20 mouse cellular contexts compared by ENCODE assay signal in genomic region chr16:93180213-93180612, GRCm38 (mm10).
"Had no signal": no experiment of that assay in that cellular context is flagged by ENCODE, and none has a peak within 500 bp of the region (broad histone marks: within the 10 kb centered on the region; RNA-seq: fewer than 3 reads in every experiment).

No protein-coding gene starts in this region.

- DNase-seq: kidney, postnatal 25 days; layer of hippocampus, adult 9-11 months; liver; lung, adult 18-20 months; lung, postnatal 10 days; lung, postnatal 36 days; thymus, adult 2 months; thymus, postnatal 25 days had no signal

- H3K9me3 ChIP-seq: limb, embryonic 10.5 days; limb, embryonic 13.5 days; liver, embryonic 12.5 days; liver, embryonic 15.5 days; lung, embryonic 15.5 days; midbrain, embryonic 12.5 days; midbrain, embryonic 15.5 days; neural tube, embryonic 12.5 days; neural tube, embryonic 15.5 days had no signal

- ATAC-seq: liver, embryonic 12.5 days; midbrain, embryonic 15.5 days had no signal

- H3K27me3 ChIP-seq: lung, embryonic 15.5 days; midbrain, embryonic 12.5 days; midbrain, embryonic 15.5 days; neural tube, embryonic 12.5 days; neural tube, embryonic 15.5 days had no signal

- H3K36me3 ChIP-seq: limb, embryonic 10.5 days; limb, embryonic 13.5 days; liver, embryonic 12.5 days; liver, embryonic 15.5 days; lung, embryonic 15.5 days; midbrain, embryonic 12.5 days; midbrain, embryonic 15.5 days; neural tube, embryonic 12.5 days; neural tube, embryonic 15.5 days had no signal

- H3K4me2 ChIP-seq: limb, embryonic 13.5 days; liver, embryonic 12.5 days; liver, embryonic 15.5 days; lung, embryonic 15.5 days; midbrain, embryonic 12.5 days; midbrain, embryonic 15.5 days; neural tube, embryonic 12.5 days; neural tube, embryonic 15.5 days had no signal

- H3K9ac ChIP-seq: limb, embryonic 13.5 days; liver, embryonic 12.5 days; liver, embryonic 15.5 days; lung, embryonic 15.5 days; midbrain, embryonic 12.5 days; midbrain, embryonic 15.5 days; neural tube, embryonic 12.5 days; neural tube, embryonic 15.5 days had no signal

- H3K27ac ChIP-seq: kidney, postnatal 0 days; layer of hippocampus, adult 2 months; limb, embryonic 10.5 days; limb, embryonic 13.5 days; liver, embryonic 12.5 days; liver, embryonic 15.5 days; lung, embryonic 15.5 days; midbrain, embryonic 12.5 days; midbrain, embryonic 15.5 days; neural tube, embryonic 12.5 days; neural tube, embryonic 15.5 days; stomach, postnatal 0 days had no signal

- H3K4me3 ChIP-seq: layer of hippocampus, adult 2 months; limb, embryonic 10.5 days; limb, embryonic 13.5 days; liver, embryonic 12.5 days; liver, embryonic 15.5 days; lung, embryonic 15.5 days; midbrain, embryonic 12.5 days; midbrain, embryonic 15.5 days; neural tube, embryonic 12.5 days; neural tube, embryonic 15.5 days had no signal

- H3K4me1 ChIP-seq: limb, embryonic 10.5 days; liver, embryonic 15.5 days; lung, embryonic 15.5 days; midbrain, embryonic 12.5 days; midbrain, embryonic 15.5 days; neural tube, embryonic 12.5 days; neural tube, embryonic 15.5 days had no signal
